Mouse (Mus musculus) thymus, postnatal 4 days (tissue): Measurements from ENCODE around the gene Rbm4.
"Not testable (repeated sequence)": the region's sequence is repeated elsewhere in the genome, so short reads cannot be mapped to it uniquely, and the experiment has no call there.

Source experiments
- DNase-seq: peaks from one replicate; pipeline ENCODE4 v3.0.0; 2021

Gene Rbm4

GRCm38 (mm10) chr19:4793831-4794422 is at the start of gene Rbm4:
Gene Rbm4, minus strand, starts transcription at chr19:4793901.
- peak; percentile 94 for DNase-seq

- no peak for DNase-seq
Measured at GRCm38 (mm10) chr19:4842611-4843010, 48.9 kb upstream of the Rbm4 start.

GRCm38 (mm10) chr19:4840848-4841247 is 47.1 kb upstream of the Rbm4 start:
- DNase-seq, result no peak

GRCm38 (mm10) chr19:4839149-4839548 is 45.4 kb upstream of the Rbm4 start, which contains the start of the genes Ccs and Ccdc87:
Gene Ccs, minus strand, starts transcription at chr19:4839332.
Gene Ccdc87, plus strand, starts transcription at chr19:4839366.
- DNase-seq, result peak; percentile 96

- DNase-seq, result no peak
Measured at GRCm38 (mm10) chr19:4838526-4839140, 44.9 kb upstream of the Rbm4 start.

- no peak for DNase-seq
Measured at GRCm38 (mm10) chr19:4837049-4837448, 43.3 kb upstream of the Rbm4 start.

- DNase-seq, result no peak
Measured at GRCm38 (mm10) chr19:4836096-4836495, 42.4 kb upstream of the Rbm4 start.

- no peak for DNase-seq
Measured at GRCm38 (mm10) chr19:4833977-4834376, 40.3 kb upstream of the Rbm4 start.

- DNase-seq, result no peak
Measured at GRCm38 (mm10) chr19:4829156-4829555, 35.5 kb upstream of the Rbm4 start.

GRCm38 (mm10) chr19:4828444-4829114 is 34.9 kb upstream of the Rbm4 start:
- no peak for DNase-seq

- DNase-seq, result no peak
Measured at GRCm38 (mm10) chr19:4820678-4821303, 27.1 kb upstream of the Rbm4 start.

GRCm38 (mm10) chr19:4817182-4817835 is 23.6 kb upstream of the Rbm4 start:
- no peak for DNase-seq

GRCm38 (mm10) chr19:4813015-4813414 is 19.3 kb upstream of the Rbm4 start:
- peak; percentile 68 for DNase-seq

- not testable (repeated sequence) for DNase-seq
Measured at GRCm38 (mm10) chr19:4812334-4812949, 18.7 kb upstream of the Rbm4 start.

GRCm38 (mm10) chr19:4811909-4812242 is 18.2 kb upstream of the Rbm4 start:
- DNase-seq, result no peak

- peak; percentile 96 for DNase-seq
Measured at GRCm38 (mm10) chr19:4811063-4811908, 17.6 kb upstream of the Rbm4 start, which contains the start of the genes Gm21992 and Rbm14. Gene Gm21992, minus strand, starts transcription at chr19:4811612. Gene Rbm14, minus strand, starts transcription at chr19:4811634.

GRCm38 (mm10) chr19:4810746-4811062 is 17.0 kb upstream of the Rbm4 start:
- DNase-seq, result no peak

- DNase-seq, result no peak
Measured at GRCm38 (mm10) chr19:4810309-4810708, 16.6 kb upstream of the Rbm4 start.

GRCm38 (mm10) chr19:4803283-4803682 is 9.6 kb upstream of the Rbm4 start:
- no peak for DNase-seq

- DNase-seq, result no peak
Measured at GRCm38 (mm10) chr19:4802691-4803091, 9.0 kb upstream of the Rbm4 start.

GRCm38 (mm10) chr19:4799083-4799482 is 5.4 kb upstream of the Rbm4 start:
- no peak for DNase-seq

- DNase-seq, result no peak
Measured at GRCm38 (mm10) chr19:4797846-4798245, 4.1 kb upstream of the Rbm4 start.
